Mouse (Mus musculus): ENCODE measurements around the gene Wipi2. TPM values are rescaled to one million over a fixed set of nuclear protein-coding genes. Genes with fewer than 3 reads are reported as not detected.

Wipi2 gene
- polyA plus RNA-seq, 1 experiment from 2014 or later = 28.7 TPM

- Histone ChIP-seq H3K9ac (ENCODE audit: low read length) (no peak overlapping the region), H3K4me3 (ENCODE audit: control insufficient read depth in 1 of 2, insufficient read depth in 1 of 2, low read depth in 1 of 2, low read length in 2 of 2) (no peak overlapping the region), H3K9me3 (ENCODE audit: control insufficient read depth, low read length) (no peaks in the 10 kb centered on the region), H3K4me2 (ENCODE audit: low read length) (no peak overlapping the region), H3K4me1 (ENCODE audit: control insufficient read depth in 2 of 2, insufficient read depth in 2 of 2, low read length in 2 of 2) (no peaks in the 10 kb centered on the region), H3K27ac (replicated peaks in 1 of 2; ENCODE audit: control insufficient read depth in 1 of 2, insufficient read depth in 1 of 2, low read depth in 2 of 2, low read length in 2 of 2) (no peak overlapping the region), H3K27me3 (ENCODE audit: control insufficient read depth, insufficient read depth, low read length) (no peaks in the 10 kb centered on the region), H3K36me3 (ENCODE audit: control insufficient read depth, insufficient read depth, low read length) (peaks cover 21% of the 10 kb centered on the region)
- WGBS = 17% methylated on average over 5 of the region's 5 CpGs
- ATAC-seq (ENCODE audit: insufficient number of reproducible peaks, insufficient read depth, low FRiP score, low read depth) = no peak
These were observed 45.6 kb downstream of the Wipi2 start for GRCm38 (mm10) chr5:142673082-142673481.

GRCm38 (mm10) chr5:142678141-142678571 lies 50.7 kb downstream of the Wipi2 start:
- no peaks in the 10 kb centered on the region for H3K36me3 ChIP-seq (ENCODE audit: control insufficient read depth, insufficient read depth, low read length)
- H3K27me3 ChIP-seq (ENCODE audit: control insufficient read depth, insufficient read depth, low read length) = no peaks in the 10 kb centered on the region
- no peak overlapping the region for H3K27ac ChIP-seq (replicated peaks in 1 of 2; ENCODE audit: control insufficient read depth in 1 of 2, insufficient read depth in 1 of 2, low read depth in 2 of 2, low read length in 2 of 2)
- H3K9ac ChIP-seq (ENCODE audit: low read length) = no peak overlapping the region
- 0 out of 2 replicates have a peak, but pooled peaks cover 3% of the 10 kb centered on the region for H3K9me3 ChIP-seq (ENCODE audit: control insufficient read depth, low read length)
- 76% methylated on average over 7 of the region's 7 CpGs for whole genome bisulfite sequencing
- no peak overlapping the region for H3K4me3 ChIP-seq (ENCODE audit: control insufficient read depth in 1 of 2, insufficient read depth in 1 of 2, low read depth in 1 of 2, low read length in 2 of 2)
- ATAC-seq (ENCODE audit: insufficient number of reproducible peaks, insufficient read depth, low FRiP score, low read depth) = no peak
- H3K4me1 ChIP-seq (ENCODE audit: control insufficient read depth in 2 of 2, insufficient read depth in 2 of 2, low read length in 2 of 2) = no peaks in the 10 kb centered on the region
- no peak overlapping the region for H3K4me2 ChIP-seq (ENCODE audit: low read length)

GRCm38 (mm10) chr5:142679065-142679464 lies 51.6 kb downstream of the Wipi2 start:
- ATAC-seq (ENCODE audit: insufficient number of reproducible peaks, insufficient read depth, low FRiP score, low read depth) = no peak
- H3K4me1 ChIP-seq (ENCODE audit: control insufficient read depth in 2 of 2, insufficient read depth in 2 of 2, low read length in 2 of 2) = no peaks in the 10 kb centered on the region
- H3K9me3 ChIP-seq (ENCODE audit: control insufficient read depth, low read length) = 0 out of 2 replicates have a peak, but pooled peaks cover 3% of the 10 kb centered on the region
- WGBS = 83% methylated on average over 1 of the region's 1 CpGs
- H3K27ac ChIP-seq (replicated peaks in 1 of 2; ENCODE audit: control insufficient read depth in 1 of 2, insufficient read depth in 1 of 2, low read depth in 2 of 2, low read length in 2 of 2) = no peak overlapping the region
- H3K4me3 ChIP-seq (ENCODE audit: control insufficient read depth in 1 of 2, insufficient read depth in 1 of 2, low read depth in 1 of 2, low read length in 2 of 2) = no peak overlapping the region
- no peak overlapping the region for H3K4me2 ChIP-seq (ENCODE audit: low read length)
- H3K36me3 ChIP-seq (ENCODE audit: control insufficient read depth, insufficient read depth, low read length) = no peaks in the 10 kb centered on the region
- H3K9ac ChIP-seq (ENCODE audit: low read length) = no peak overlapping the region
- no peaks in the 10 kb centered on the region for H3K27me3 ChIP-seq (ENCODE audit: control insufficient read depth, insufficient read depth, low read length)

- H3K4me3 ChIP-seq (ENCODE audit: control insufficient read depth in 1 of 2, insufficient read depth in 1 of 2, low read depth in 1 of 2, low read length in 2 of 2) = no peak overlapping the region
- 0 out of 2 replicates have a peak, but pooled peaks cover 3% of the 10 kb centered on the region for H3K9me3 ChIP-seq (ENCODE audit: control insufficient read depth, low read length)
- no peak for ATAC-seq (ENCODE audit: insufficient number of reproducible peaks, insufficient read depth, low FRiP score, low read depth)
- H3K4me2 ChIP-seq (ENCODE audit: low read length) = no peak overlapping the region
- H3K4me1 ChIP-seq (ENCODE audit: control insufficient read depth in 2 of 2, insufficient read depth in 2 of 2, low read length in 2 of 2) = no peaks in the 10 kb centered on the region
- no peak overlapping the region for H3K9ac ChIP-seq (ENCODE audit: low read length)
- H3K27ac ChIP-seq (replicated peaks in 1 of 2; ENCODE audit: control insufficient read depth in 1 of 2, insufficient read depth in 1 of 2, low read depth in 2 of 2, low read length in 2 of 2) = no peak overlapping the region
- H3K27me3 ChIP-seq (ENCODE audit: control insufficient read depth, insufficient read depth, low read length) = no peaks in the 10 kb centered on the region
- WGBS = 82% methylated on average over 3 of the region's 3 CpGs
- H3K36me3 ChIP-seq (ENCODE audit: control insufficient read depth, insufficient read depth, low read length) = no peaks in the 10 kb centered on the region
These were observed 54.4 kb downstream of the Wipi2 start for GRCm38 (mm10) chr5:142681911-142682310.

- no peak for ATAC-seq (ENCODE audit: insufficient number of reproducible peaks, insufficient read depth, low FRiP score, low read depth)
- no peak overlapping the region for H3K4me3 ChIP-seq (ENCODE audit: control insufficient read depth in 1 of 2, insufficient read depth in 1 of 2, low read depth in 1 of 2, low read length in 2 of 2)
- no peak overlapping the region for H3K9ac ChIP-seq (ENCODE audit: low read length)
- no peak overlapping the region for H3K27ac ChIP-seq (replicated peaks in 1 of 2; ENCODE audit: control insufficient read depth in 1 of 2, insufficient read depth in 1 of 2, low read depth in 2 of 2, low read length in 2 of 2)
- no peak overlapping the region for H3K4me2 ChIP-seq (ENCODE audit: low read length)
- H3K27me3 ChIP-seq (ENCODE audit: control insufficient read depth, insufficient read depth, low read length) = no peaks in the 10 kb centered on the region
- H3K36me3 ChIP-seq (ENCODE audit: control insufficient read depth, insufficient read depth, low read length) = no peaks in the 10 kb centered on the region
- 0 out of 2 replicates have a peak, but pooled peaks cover 3% of the 10 kb centered on the region for H3K9me3 ChIP-seq (ENCODE audit: control insufficient read depth, low read length)
- WGBS = 75% methylated on average over 5 of the region's 5 CpGs
- H3K4me1 ChIP-seq (ENCODE audit: control insufficient read depth in 2 of 2, insufficient read depth in 2 of 2, low read length in 2 of 2) = no peaks in the 10 kb centered on the region
These were observed 55.0 kb downstream of the Wipi2 start for GRCm38 (mm10) chr5:142682529-142682928.

GRCm38 (mm10) chr5:142688866-142689265 lies 61.4 kb downstream of the Wipi2 start:
- WGBS = 32% methylated on average over 6 of the region's 6 CpGs
- no peaks in the 10 kb centered on the region for H3K4me1 ChIP-seq (ENCODE audit: control insufficient read depth in 2 of 2, insufficient read depth in 2 of 2, low read length in 2 of 2)
- no peak overlapping the region for H3K4me2 ChIP-seq (ENCODE audit: low read length)
- H3K9me3 ChIP-seq (ENCODE audit: control insufficient read depth, low read length) = no peaks in the 10 kb centered on the region
- no peak overlapping the region for H3K4me3 ChIP-seq (ENCODE audit: control insufficient read depth in 1 of 2, insufficient read depth in 1 of 2, low read depth in 1 of 2, low read length in 2 of 2)
- H3K36me3 ChIP-seq (ENCODE audit: control insufficient read depth, insufficient read depth, low read length) = no peaks in the 10 kb centered on the region
- H3K27ac ChIP-seq (replicated peaks in 1 of 2; ENCODE audit: control insufficient read depth in 1 of 2, insufficient read depth in 1 of 2, low read depth in 2 of 2, low read length in 2 of 2) = no peak overlapping the region
- no peaks in the 10 kb centered on the region for H3K27me3 ChIP-seq (ENCODE audit: control insufficient read depth, insufficient read depth, low read length)
- no peak for ATAC-seq (ENCODE audit: insufficient number of reproducible peaks, insufficient read depth, low FRiP score, low read depth)
- no peak overlapping the region for H3K9ac ChIP-seq (ENCODE audit: low read length)

- H3K27ac ChIP-seq (replicated peaks in 1 of 2; ENCODE audit: control insufficient read depth in 1 of 2, insufficient read depth in 1 of 2, low read depth in 2 of 2, low read length in 2 of 2) = no peak overlapping the region
- no peak overlapping the region for H3K4me2 ChIP-seq (ENCODE audit: low read length)
- no peaks in the 10 kb centered on the region for H3K36me3 ChIP-seq (ENCODE audit: control insufficient read depth, insufficient read depth, low read length)
- H3K9me3 ChIP-seq (ENCODE audit: control insufficient read depth, low read length) = no peaks in the 10 kb centered on the region
- H3K4me1 ChIP-seq (ENCODE audit: control insufficient read depth in 2 of 2, insufficient read depth in 2 of 2, low read length in 2 of 2) = no peaks in the 10 kb centered on the region
- WGBS = 77% methylated on average over 3 of the region's 3 CpGs
- H3K27me3 ChIP-seq (ENCODE audit: control insufficient read depth, insufficient read depth, low read length) = peaks cover 4% of the 10 kb centered on the region; the same call in 1 of the 2 replicates
- H3K4me3 ChIP-seq (ENCODE audit: control insufficient read depth in 1 of 2, insufficient read depth in 1 of 2, low read depth in 1 of 2, low read length in 2 of 2) = no peak overlapping the region
- no peak overlapping the region for H3K9ac ChIP-seq (ENCODE audit: low read length)
- ATAC-seq (ENCODE audit: insufficient number of reproducible peaks, insufficient read depth, low FRiP score, low read depth) = no peak
These were observed 62.8 kb downstream of the Wipi2 start for GRCm38 (mm10) chr5:142690343-142690742.

GRCm38 (mm10) chr5:142692248-142692647 lies 64.8 kb downstream of the Wipi2 start, which contains the start of gene Slc29a4:
Gene Slc29a4, plus strand, starts transcription at chr5:142692512.
- no peak within 1 kb of the TSS for H3K4me2 ChIP-seq (ENCODE audit: low read length)
- H3K27ac ChIP-seq (replicated peaks in 1 of 2; ENCODE audit: control insufficient read depth in 1 of 2, insufficient read depth in 1 of 2, low read depth in 2 of 2, low read length in 2 of 2) = no peak within 1 kb of the TSS
- H3K36me3 ChIP-seq (ENCODE audit: control insufficient read depth, insufficient read depth, low read length) = no peaks in the 10 kb centered on the region
- ATAC-seq (ENCODE audit: insufficient number of reproducible peaks, insufficient read depth, low FRiP score, low read depth) = no peak
- no peak within 1 kb of the TSS for H3K4me3 ChIP-seq (ENCODE audit: control insufficient read depth in 1 of 2, insufficient read depth in 1 of 2, low read depth in 1 of 2, low read length in 2 of 2)
- 55% methylated on average over 14 of the region's 14 CpGs for WGBS
- no peaks in the 10 kb centered on the region for H3K4me1 ChIP-seq (ENCODE audit: control insufficient read depth in 2 of 2, insufficient read depth in 2 of 2, low read length in 2 of 2)
- peaks cover 11% of the 10 kb centered on the region; the same call in 1 of the 2 replicates for H3K27me3 ChIP-seq (ENCODE audit: control insufficient read depth, insufficient read depth, low read length)
- H3K9ac ChIP-seq (ENCODE audit: low read length) = no peak within 1 kb of the TSS
- no peaks in the 10 kb centered on the region for H3K9me3 ChIP-seq (ENCODE audit: control insufficient read depth, low read length)
